Mouse (Mus musculus) spleen, embryonic (tissue): ENCODE results near the gene Fuca1.
"Not testable (repeated sequence)": the region's sequence is repeated elsewhere in the genome, so short reads cannot be mapped to it uniquely, and the experiment has no call there.

ENCODE experiments used
- CTCF ChIA-PET: fragments of 350-600 bp; sonication (Branson Sonifier 250); formaldehyde crosslinking; loops from one replicate; lab custom pipeline; 2022; lab: Charles Lee

Gene Fuca1

GRCm38 (mm10) chr4:135918635-135919279 lies 1.8 kb upstream of the Fuca1 start:
- CTCF ChIA-PET: interaction anchor here (0.6 to 3.0 kb wide), 8 partner anchors 12 to 211 kb away, joined by 3 to 15 read pairs (median 5); partner anchors contain the start of gene Cnr2

- CTCF ChIA-PET: interaction anchor here (0.5 to 3.0 kb wide), 10 partner anchors 21 to 211 kb away, joined by 3 to 17 read pairs (median 6); partner anchors contain the start of gene Cnr2
Observed at GRCm38 (mm10) chr4:135919280-135919639, 1.3 kb upstream of the Fuca1 start.

DNA sequence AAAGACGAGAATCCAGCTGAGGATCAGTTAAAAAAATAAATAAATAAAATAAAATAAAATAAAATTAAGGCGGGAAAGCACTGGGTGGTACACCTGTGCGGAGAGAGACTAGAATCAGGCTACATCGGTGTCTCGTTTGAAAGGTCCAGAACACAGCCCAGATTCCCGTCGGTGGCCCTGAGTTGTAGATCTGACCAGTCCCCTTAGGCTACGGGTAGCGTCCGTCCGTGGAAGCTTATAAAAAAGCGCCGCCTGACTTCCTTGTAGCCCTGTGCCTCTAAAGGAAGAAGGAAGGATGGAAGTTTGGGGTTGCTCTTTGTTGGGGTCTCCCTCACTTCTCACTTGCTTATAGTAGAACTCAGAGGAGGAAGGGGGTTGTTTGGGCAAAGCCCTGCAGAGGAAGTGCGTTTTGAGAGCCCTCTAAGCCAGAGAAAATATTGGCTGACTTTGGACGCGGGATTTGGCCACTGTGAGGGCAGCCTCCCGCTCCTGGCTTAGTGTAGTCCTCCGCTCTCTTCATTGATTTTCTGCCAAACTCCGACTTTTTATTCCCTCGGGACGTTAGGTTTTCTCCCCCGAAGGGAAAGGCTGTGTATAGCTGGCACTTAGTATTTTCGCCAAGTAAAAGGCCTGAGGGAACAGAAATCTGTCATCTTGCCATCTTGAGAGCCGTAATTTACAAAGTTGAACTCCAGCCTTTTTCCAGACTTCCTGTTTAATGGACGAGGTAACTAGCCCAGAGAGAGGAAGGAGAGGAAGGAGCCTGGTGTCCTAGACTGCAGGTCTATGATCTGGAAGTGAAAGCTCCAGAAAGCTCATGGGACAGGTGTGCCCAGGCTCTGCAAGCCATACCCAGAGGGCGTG lies 954 bp downstream of the Fuca1 start:
- CTCF ChIA-PET: interaction anchor here (0.6 to 3.0 kb wide), 7 partner anchors 9 to 133 kb away, joined by 3 to 15 read pairs (median 4); partner anchors contain the start of gene Cnr2

DNA sequence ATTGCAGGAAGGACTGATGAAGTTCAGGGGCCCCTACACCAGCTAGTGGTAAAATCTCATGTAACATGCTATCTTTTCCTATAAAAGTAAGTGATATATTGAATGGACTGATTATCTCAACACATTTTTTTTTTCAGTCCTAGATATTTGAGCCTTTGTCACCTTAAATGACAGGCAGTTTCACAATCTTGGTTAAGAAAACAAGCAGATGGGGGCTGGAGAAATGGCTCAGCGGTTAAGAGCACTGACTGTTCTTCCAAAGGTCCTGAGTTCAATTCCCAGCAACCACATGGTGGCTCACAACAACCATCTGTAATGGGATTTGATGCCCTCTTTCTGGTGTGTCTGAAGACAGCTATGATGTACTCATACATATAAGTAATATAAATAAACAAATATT lies 1.7 kb downstream of the Fuca1 start:
- CTCF ChIA-PET: interaction anchor here (1.9 kb wide), 1 partner anchor 9 kb away, joined by 5 read pairs; no protein-coding TSS in a partner anchor

DNA sequence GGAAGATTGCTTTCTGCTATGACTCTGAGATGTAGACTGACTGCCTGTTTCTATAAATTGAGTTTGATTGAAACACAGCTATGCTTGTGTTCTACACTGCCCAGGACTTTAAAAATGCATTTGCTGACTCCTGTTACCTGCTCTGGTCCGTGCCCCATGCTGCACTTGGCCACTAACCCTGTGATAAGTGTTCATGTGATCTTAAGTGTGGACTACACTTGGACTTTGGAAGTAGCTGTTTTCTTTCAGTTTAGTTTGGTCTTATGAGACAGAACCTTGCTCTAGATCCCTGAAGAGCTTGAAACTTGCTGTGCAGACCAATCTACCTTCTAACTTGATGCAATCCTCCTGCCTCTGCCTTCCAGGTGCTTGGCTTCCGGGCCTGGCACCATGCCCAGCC lies 3.9 kb downstream of the Fuca1 start:
- CTCF ChIA-PET: interaction anchor here (0.8 kb wide), 1 partner anchor 39 kb away, joined by 12 read pairs; no protein-coding TSS in a partner anchor

- CTCF ChIA-PET: no interaction called here
Observed at GRCm38 (mm10) chr4:135925341-135925740, 4.8 kb downstream of the Fuca1 start.

DNA sequence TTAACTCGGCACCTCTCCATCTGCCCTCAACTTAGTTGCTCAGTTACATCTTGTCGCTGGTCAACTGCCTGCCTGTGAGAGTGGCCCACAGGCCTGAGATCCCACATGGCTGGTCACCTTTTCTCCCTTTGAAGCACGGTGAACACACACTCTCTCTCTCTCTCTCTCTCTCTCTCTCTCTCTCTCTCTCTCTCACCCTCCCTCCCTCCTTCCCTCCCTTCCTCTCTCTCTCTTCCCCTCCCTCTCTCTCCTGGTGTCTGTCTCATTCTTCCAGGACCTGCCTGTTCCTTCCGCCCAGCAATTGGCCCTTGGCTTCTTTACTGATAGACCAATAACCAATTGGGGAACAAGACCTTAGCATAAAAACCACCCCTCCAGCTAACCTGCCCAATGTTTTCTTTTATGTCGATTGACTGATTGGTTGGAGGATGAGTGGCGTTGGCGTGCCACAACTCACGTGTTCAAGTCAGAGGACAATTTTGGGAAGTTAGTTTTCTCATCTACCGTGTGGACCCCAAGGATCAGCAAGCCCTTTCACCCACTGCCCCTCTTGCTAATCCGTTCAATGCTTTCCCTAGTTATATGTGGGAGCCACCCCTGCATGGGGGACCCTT lies 5.8 kb downstream of the Fuca1 start:
- CTCF ChIA-PET: no interaction called here

DNA sequence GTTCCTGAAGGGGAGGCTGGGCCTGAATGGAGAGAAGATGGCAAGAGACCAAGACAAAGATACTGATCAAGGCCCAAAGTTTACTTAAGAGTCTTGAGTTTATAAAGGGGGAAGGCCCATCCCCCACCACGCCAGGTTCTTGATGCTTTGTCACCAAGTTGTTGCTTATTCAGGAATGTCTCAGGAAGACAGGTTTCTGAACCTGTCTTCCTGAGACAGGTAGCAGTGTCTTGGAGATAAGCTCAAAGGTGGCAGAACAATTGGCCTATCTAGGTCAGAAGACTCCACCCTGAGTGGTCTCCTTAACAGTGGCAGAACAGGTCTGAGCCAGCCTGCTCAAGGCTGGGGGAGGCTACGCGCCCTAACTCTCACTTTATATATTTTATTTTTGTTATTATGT lies 6.3 kb downstream of the Fuca1 start:
- CTCF ChIA-PET: interaction anchor here (0.6 kb wide), 1 partner anchor 106 kb away, joined by 5 read pairs; no protein-coding TSS in a partner anchor

DNA sequence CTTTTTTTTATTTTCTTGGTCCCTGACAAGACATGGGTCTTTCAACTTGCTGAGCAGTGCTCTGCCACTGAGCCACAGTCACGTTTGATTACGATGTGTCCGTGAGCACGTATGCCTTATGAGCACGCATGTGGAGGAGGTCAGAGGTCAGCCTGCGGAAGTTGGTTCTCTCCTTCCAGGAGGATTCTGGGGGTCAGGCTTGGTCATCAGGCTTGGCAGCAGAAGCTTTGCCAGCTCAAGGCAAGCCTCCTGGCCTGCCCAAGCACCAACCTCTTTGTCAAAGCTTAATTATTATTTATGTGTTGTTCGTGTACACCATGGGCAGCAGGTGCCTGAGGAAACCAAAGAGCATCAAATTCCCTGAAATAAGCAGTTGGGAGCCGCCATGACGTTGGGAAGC lies 7.8 kb downstream of the Fuca1 start:
- CTCF ChIA-PET: no interaction called here

- CTCF ChIA-PET: interaction anchor here (0.6 kb wide), 1 partner anchor 130 kb away, joined by 3 read pairs; no protein-coding TSS in a partner anchor
Observed at GRCm38 (mm10) chr4:135929405-135929804, 8.9 kb downstream of the Fuca1 start.

DNA sequence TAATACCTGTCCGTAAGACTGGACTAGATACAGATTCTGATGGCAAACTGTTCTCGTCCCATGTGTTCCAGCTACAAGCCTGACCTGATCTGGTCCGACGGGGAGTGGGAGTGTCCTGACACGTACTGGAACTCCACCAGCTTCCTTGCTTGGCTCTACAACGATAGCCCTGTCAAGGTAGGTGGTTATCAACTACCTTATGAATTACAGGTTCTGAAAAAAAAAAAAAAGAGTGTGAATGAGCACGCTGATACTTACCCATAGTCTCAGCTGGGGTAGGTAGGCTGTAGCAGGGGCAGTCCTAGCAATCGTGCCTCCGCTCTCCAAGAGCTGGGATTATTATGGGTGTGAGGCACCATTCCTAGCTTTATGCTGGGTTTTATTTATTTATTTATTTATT lies 9.3 kb downstream of the Fuca1 start:
- CTCF ChIA-PET: interaction anchor here (0.6 to 0.7 kb wide), 2 partner anchors 130 to 640 kb away, joined by 3 to 4 read pairs; no protein-coding TSS in a partner anchor

DNA sequence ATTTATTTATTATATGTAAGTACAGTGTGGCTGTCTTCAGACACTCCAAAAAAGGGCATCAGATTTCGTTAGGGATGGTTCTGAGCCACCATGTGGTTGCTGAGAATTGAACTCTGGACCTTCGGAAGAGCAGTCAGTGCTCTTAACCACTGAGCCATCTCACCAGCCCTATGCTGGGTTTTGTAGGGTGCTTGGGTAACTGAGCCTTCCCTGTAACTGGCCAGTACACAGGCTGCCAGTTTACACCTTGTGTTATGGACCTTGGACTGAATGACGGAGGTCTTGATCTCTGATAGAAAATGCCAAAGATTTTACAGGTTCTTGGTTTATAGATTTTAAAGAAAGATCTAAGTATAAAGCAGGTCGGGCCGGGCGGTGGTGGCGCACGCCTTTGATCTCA lies 9.7 kb downstream of the Fuca1 start:
- CTCF ChIA-PET: interaction anchor here (0.6 to 0.7 kb wide), 2 partner anchors 19 to 640 kb away, joined by 4 to 6 read pairs; no protein-coding TSS in a partner anchor

DNA sequence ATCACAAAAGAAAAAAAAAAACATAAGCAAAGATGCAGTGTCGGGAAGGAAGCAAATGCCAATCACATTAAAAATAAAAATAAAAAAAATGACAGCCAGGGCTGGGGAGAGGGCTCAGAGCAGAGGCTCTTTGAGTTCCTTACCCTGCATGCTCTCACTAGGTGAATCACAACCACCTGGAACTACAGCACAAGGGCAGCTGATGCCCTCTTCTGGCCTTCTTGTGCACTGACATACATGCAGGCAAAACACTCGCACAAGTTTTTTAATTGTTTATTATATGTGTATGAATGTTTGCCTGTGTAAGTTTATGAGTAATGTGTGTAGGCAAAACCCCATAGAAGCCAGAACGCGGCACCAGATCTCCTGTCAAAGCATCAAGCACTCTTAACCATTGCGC lies 11.3 kb downstream of the Fuca1 start:
- CTCF ChIA-PET: interaction anchor here (0.7 kb wide), 1 partner anchor 11 kb away, joined by 3 read pairs; the partner anchor contains the start of gene Fuca1

DNA sequence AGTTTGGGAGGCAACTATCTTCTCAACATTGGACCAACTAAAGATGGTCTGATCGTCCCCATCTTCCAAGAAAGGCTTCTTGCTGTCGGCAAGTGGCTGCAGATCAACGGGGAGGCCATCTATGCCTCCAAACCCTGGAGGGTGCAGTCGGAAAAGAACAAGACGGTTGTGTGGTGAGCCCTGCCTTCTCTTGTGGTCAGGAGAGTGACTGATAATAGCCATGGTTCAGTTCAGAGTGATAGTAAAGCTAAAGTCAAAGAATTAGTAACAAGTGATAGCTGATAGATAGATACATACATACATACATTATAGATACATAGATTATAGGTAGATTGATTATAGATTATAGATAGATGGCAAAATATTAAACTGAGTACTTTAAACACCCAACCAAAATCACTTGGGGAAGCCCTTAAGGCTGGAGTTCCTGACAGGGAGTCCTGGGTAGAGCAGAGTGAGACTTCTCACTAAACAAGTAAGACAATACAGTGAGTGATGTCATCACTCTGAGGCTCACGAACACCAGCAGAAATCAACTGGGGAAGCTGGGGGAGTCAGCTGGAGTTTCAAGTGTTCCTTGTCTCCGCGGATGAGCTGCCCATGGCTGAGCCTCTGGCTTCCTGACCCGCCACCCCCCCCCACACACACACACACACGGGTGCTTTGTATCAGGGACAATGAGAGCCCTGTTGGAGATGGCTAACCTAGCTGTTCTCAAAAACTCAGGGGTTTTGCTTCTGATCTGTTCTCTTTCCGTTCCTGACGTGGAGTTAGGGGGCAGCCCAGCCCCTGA lies 14.4 kb downstream of the Fuca1 start:
- CTCF ChIA-PET: no interaction called here

- CTCF ChIA-PET: no interaction called here
Observed at GRCm38 (mm10) chr4:135935502-135935901, 15.0 kb downstream of the Fuca1 start.

- CTCF ChIA-PET: interaction anchor here (0.5 kb wide), 1 partner anchor 14 kb away, joined by 3 read pairs; no protein-coding TSS in a partner anchor
Observed at GRCm38 (mm10) chr4:135938858-135939257, 18.3 kb downstream of the Fuca1 start.

DNA sequence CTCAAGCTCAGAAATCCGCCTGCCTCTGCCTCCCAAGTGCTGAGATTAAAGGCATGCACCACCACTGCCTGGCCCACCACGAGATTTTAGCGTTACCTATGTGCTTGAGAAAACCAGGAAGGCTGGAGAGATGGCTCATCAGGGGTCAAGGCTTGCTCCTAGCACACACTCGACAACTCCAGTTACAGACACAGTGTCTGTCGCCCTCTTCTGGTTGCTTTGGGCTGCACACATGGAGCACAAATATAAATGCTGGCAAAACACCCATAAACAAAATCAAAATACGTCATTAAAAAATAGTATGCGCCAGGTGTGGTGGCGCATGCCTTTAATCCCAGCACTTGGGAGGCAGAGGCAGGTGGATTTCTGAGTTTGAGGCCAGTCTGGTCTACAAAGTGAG lies 20.5 kb downstream of the Fuca1 start:
- CTCF ChIA-PET: not testable (repeated sequence)

DNA sequence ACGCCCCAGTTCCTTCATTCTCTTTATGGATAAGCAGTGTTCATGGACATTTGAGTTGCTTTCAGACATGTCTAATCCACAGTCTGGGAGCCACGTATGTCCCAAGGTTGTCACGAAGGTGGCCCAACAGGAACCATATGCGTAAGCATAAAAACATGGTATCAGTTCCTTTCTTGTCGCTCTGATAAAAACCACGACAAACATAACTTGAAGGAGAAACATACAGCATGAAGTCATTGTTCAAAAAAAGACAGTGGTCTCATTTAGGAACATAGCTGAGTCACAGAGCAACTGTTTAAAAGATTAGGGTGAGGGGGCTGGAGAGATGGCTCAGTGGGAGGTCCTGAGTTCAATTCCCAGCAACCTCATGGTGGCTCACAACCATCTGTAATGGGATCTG lies 21.7 kb downstream of the Fuca1 start:
- CTCF ChIA-PET: no interaction called here

DNA sequence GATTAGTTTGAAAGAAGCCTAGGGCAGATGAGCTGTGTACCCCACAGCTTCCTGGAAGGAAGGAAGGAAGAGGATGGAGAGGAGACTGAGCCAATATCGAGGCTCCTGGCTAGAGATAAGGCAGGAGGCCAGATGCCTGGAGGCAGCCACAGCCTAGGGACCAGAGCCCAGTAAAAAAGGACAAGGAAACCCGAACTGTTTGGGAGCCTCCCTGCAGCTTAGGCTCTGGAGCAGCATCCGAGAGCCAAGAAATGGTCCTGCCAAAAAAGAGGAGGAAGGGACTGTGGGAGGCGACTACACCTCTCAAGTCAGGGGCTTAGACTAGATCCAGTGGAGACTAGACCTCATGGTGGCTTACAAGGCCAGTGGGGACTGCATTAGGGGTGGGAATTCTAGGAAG lies 22.9 kb downstream of the Fuca1 start:
- CTCF ChIA-PET: interaction anchor here (0.8 kb wide), 1 partner anchor 145 kb away, joined by 7 read pairs; no protein-coding TSS in a partner anchor

DNA sequence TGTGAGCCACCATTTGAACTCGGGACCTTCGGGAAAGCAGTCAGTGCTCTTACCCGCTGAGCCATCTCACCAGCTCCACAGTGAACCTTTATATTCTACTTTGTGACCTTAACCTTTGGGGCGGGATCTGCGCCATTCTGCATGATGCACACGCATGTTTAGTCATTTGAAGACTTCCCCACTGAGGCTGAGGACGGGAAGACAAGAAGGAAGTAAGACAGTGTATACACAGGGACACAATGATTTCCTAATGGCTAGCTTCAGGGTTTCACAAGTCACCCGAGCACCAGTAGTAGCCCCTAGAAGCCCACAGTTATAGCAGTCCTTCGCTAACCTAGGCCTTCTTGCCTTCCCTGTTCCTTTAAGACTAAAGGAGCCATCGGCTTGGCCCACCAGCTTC lies 25.2 kb downstream of the Fuca1 start:
- CTCF ChIA-PET: interaction anchor here (0.6 kb wide), 1 partner anchor 144 kb away, joined by 8 read pairs; no protein-coding TSS in a partner anchor
